Mouse (Mus musculus) hindbrain, embryonic 14.5 days (tissue): ENCODE data around the gene Mt2. TPM values are rescaled to one million over a fixed set of nuclear protein-coding genes. Genes with fewer than 3 reads are reported as not detected.
A peak's percentile ranks its signal among the peaks of the same experiment; 100 is the strongest.

Experiments used
- ATAC-seq: fragments of 200-750 bp; cut with Nextera tagmentation; 2 replicates; pipeline ENCODE4 v1.8.0; 2017; ENCODE audit warnings: moderate number of reproducible peaks, mild to moderate bottlenecking, moderate TSS enrichment, moderate library complexity; ENCODE audit not compliant: low FRiP score
- DNase-seq: peaks from one replicate; pipeline ENCODE4 v3.0.0-alpha.2; 2015; ENCODE audit warnings: low spot score
- H3K27ac ChIP-seq: fragments of 300-500 bp; sonication (generic); 2 replicates; pipeline ENCODE4 v1.5.1; 2014; ENCODE audit warnings: mild to moderate bottlenecking, moderate library complexity
- H3K27me3 ChIP-seq: fragments of 300-500 bp; sonication (generic); 2 replicates; pipeline ENCODE4 v1.6.1; 2014; ENCODE audit warnings: mild to moderate bottlenecking, low read length, mixed read lengths; ENCODE audit not compliant: control insufficient read depth, insufficient read depth
- H3K36me3 ChIP-seq: fragments of 300-500 bp; sonication (generic); replicated peaks from 2 replicates; pipeline ENCODE4 v1.6.1; 2014; ENCODE audit not compliant: control insufficient read depth, insufficient read depth
- H3K4me1 ChIP-seq: fragments of 300-500 bp; sonication (generic); replicated peaks from 2 replicates; pipeline ENCODE4 v1.6.1; 2014; ENCODE audit warnings: antibody characterized with exemption, low read length, mixed read lengths; ENCODE audit not compliant: control insufficient read depth, insufficient read depth
- H3K4me2 ChIP-seq: fragments of 300-500 bp; sonication (generic); replicated peaks from 2 replicates; pipeline ENCODE4 v1.6.1; 2014; ENCODE audit warnings: mild to moderate bottlenecking, moderate library complexity
- H3K4me3 ChIP-seq: fragments of 300-500 bp; sonication (generic); replicated peaks from 2 replicates; pipeline ENCODE4 v1.5.1; 2014; ENCODE audit warnings: mild to moderate bottlenecking, low read length
- H3K9ac ChIP-seq: fragments of 300-500 bp; sonication (generic); 2 replicates; pipeline ENCODE4 v1.6.1; 2014
- H3K9me3 ChIP-seq: fragments of 300-500 bp; sonication (generic); 2 replicates; pipeline ENCODE4 v1.6.1; 2016; ENCODE audit warnings: low read length; ENCODE audit not compliant: control insufficient read depth
- WGBS: fragments of 180-500 bp; shearing (Covaris S2); extraction: QIAGEN DNeasy Blood & Tissue Kit; methylation state at CpG from one replicate; pipeline ENCODE4 v1.1.7; 2014; 5-methylcytosine and 5-hydroxymethylcytosine counted together
- polyA plus RNA-seq: library from polyadenylated mRNA; unstranded; fragments of >200 nt; fragmentation: Nextera tagmentation; extraction: Ambion mirVana; gene quantifications from 2 replicates; pipeline ENCODE4 v1.2.1, GENCODE M21; 2014

Gene Mt2
- polyA plus RNA-seq, 1 experiment from 2014 or later: 16.9 TPM

GRCm38 (mm10) chr8:94179713-94180560, 7.5 kb downstream of the Mt2 start:
- H3K9me3 ChIP-seq: no peaks in the 10 kb centered on the region
- peaks cover 18% of the 10 kb centered on the region for H3K4me1 ChIP-seq
- no peak overlapping the region for H3K27ac ChIP-seq
- H3K4me3 ChIP-seq: peak overlapping the region; percentile 41
- H3K27me3 ChIP-seq: peaks cover 95% of the 10 kb centered on the region
- H3K9ac ChIP-seq: peak overlapping the region; percentile 47; the same call in 1 of the 2 replicates
- 4% methylated on average over 25 of the region's 25 CpGs for WGBS
- H3K36me3 ChIP-seq: no peaks in the 10 kb centered on the region
- peak overlapping the region; percentile 86 for H3K4me2 ChIP-seq
- ATAC-seq: no peak
- no peak for DNase-seq

DNA sequence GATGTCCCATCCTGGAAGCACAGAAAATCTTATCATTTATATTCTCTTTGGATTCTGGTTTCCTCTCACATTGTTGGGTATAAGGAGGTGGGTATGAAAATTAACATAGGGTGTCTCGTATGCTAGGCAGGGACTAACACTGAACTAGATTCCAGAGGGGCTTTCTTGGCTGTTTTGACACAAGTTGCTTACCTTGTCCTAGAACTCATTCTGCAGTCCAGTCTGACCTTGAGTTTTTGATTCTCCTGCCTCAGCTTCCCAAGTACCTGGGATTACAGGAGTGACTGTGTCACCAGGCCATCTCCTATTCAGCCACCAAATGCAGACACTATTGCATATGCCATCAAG, 8.1 kb downstream of the Mt2 start:
- no peak overlapping the region for H3K9ac ChIP-seq
- H3K4me1 ChIP-seq: peaks cover 18% of the 10 kb centered on the region
- DNase-seq (no peak), ATAC-seq (no peak)
- no peak overlapping the region for H3K4me2 ChIP-seq
- 80% methylated on average over 1 of the region's 1 CpGs for WGBS
- no peaks in the 10 kb centered on the region for H3K9me3 ChIP-seq
- H3K27me3 ChIP-seq: peaks cover 95% of the 10 kb centered on the region
- no peak overlapping the region for H3K27ac ChIP-seq
- H3K4me3 ChIP-seq: no peak overlapping the region
- H3K36me3 ChIP-seq: no peaks in the 10 kb centered on the region

- DNase-seq (no peak), ATAC-seq (no peak)
- no peak overlapping the region for H3K9ac ChIP-seq
- H3K4me3 ChIP-seq: no peak overlapping the region; the same call in 1 of the 2 replicates
- H3K27me3 ChIP-seq: peaks cover 95% of the 10 kb centered on the region
- no peaks in the 10 kb centered on the region for H3K36me3 ChIP-seq
- H3K27ac ChIP-seq: no peak overlapping the region
- 72% methylated on average over 13 of the region's 13 CpGs for WGBS
- H3K4me1 ChIP-seq: peaks cover 25% of the 10 kb centered on the region
- H3K9me3 ChIP-seq: no peaks in the 10 kb centered on the region
- H3K4me2 ChIP-seq: peak overlapping the region; percentile 40; the same call in 1 of the 2 replicates
These were observed 9.8 kb downstream of the Mt2 start for GRCm38 (mm10) chr8:94182055-94182929.

- Histone ChIP-seq H3K27ac (no peak overlapping the region), H3K4me2 (peak overlapping the region; percentile 40), H3K9ac (no peak overlapping the region), H3K4me3 (no peak overlapping the region; the same call in 1 of the 2 replicates), H3K36me3 (no peaks in the 10 kb centered on the region), H3K9me3 (no peaks in the 10 kb centered on the region), H3K4me1 (peaks cover 30% of the 10 kb centered on the region), H3K27me3 (peaks cover 95% of the 10 kb centered on the region)
- WGBS: under 1% methylated on average over 16 of the region's 16 CpGs
- ATAC-seq (0 out of 2 replicates have a peak, but pooled peaks have one; percentile 36), DNase-seq (peak; percentile 62)
These were observed 10.7 kb downstream of the Mt2 start for GRCm38 (mm10) chr8:94183117-94183516.

DNA sequence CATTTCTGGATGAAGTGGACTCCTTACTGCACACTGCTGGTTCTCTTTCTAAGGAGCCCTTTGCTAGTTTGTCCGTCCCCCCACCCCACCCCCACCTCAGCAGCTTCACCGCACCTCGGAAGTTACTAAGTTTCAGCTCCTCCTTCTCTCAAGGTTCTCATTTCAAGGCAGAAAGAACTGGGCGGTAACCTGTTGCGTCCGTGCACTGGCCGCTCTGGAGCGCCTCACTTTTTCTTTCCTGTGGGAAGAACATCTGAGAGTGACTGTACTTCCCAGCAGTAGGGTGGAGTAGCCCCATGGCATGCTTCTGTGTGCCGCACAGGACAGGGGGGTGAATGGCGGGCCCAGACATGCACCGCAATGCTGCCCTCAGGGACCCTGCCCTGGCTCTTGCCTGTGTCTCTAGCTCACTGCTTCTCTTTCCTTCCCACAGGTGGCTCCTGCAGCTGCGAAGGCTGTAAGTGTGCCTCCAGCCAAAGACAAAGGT, 11.9 kb downstream of the Mt2 start:
- no peaks in the 10 kb centered on the region for H3K9me3 ChIP-seq
- 24% methylated on average over 12 of the region's 12 CpGs for WGBS
- H3K27me3 ChIP-seq: peaks cover 87% of the 10 kb centered on the region
- DNase-seq (no peak), ATAC-seq (no peak)
- peaks cover 22% of the 10 kb centered on the region for H3K4me1 ChIP-seq
- no peak overlapping the region for H3K27ac ChIP-seq
- H3K4me2 ChIP-seq: no peak overlapping the region
- H3K36me3 ChIP-seq: no peaks in the 10 kb centered on the region
- no peak overlapping the region for H3K4me3 ChIP-seq
- H3K9ac ChIP-seq: no peak overlapping the region

DNA sequence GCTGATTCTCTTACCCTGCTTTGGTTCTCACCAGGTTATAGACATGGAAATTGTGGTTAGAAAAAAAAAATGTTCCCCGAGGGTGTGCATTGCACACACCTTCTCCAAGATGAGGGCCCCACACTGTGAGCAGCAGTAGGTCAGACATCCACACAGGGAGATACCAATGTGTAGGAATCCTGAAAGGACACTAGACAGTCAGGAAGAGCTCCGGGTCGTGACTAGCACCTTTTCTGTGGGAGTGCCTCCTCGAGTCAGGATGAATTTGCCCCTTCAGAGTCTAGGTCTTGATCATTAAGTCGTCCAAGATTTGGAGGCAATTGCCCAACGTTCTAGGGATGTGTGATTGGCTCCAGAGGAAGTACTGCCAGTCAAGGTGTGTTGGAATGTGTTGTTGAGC, 13.3 kb downstream of the Mt2 start:
- no peaks in the 10 kb centered on the region for H3K36me3 ChIP-seq
- peaks cover 16% of the 10 kb centered on the region for H3K4me1 ChIP-seq
- H3K27ac ChIP-seq: no peak overlapping the region
- no peak overlapping the region for H3K9ac ChIP-seq
- ATAC-seq: no peak
- no peak overlapping the region for H3K4me2 ChIP-seq
- H3K9me3 ChIP-seq: no peaks in the 10 kb centered on the region
- H3K4me3 ChIP-seq: no peak overlapping the region
- H3K27me3 ChIP-seq: peaks cover 73% of the 10 kb centered on the region
- WGBS: 76% methylated on average over 6 of the region's 6 CpGs
- DNase-seq: no peak

GRCm38 (mm10) chr8:94186542-94186941, 14.1 kb downstream of the Mt2 start:
- Histone ChIP-seq H3K27ac (no peak overlapping the region), H3K9me3 (no peaks in the 10 kb centered on the region), H3K36me3 (no peaks in the 10 kb centered on the region), H3K4me1 (peaks cover 19% of the 10 kb centered on the region), H3K9ac (no peak overlapping the region), H3K4me3 (no peak overlapping the region), H3K27me3 (peaks cover 69% of the 10 kb centered on the region), H3K4me2 (peak overlapping the region; percentile 30)
- 0 out of 2 replicates have a peak, but pooled peaks have one; percentile 32 for ATAC-seq
- 8% methylated on average over 17 of the region's 17 CpGs for WGBS
- peak; percentile 67 for DNase-seq

GRCm38 (mm10) chr8:94187290-94188002, 15.0 kb downstream of the Mt2 start:
- Histone ChIP-seq H3K4me1 (peaks cover 19% of the 10 kb centered on the region), H3K9me3 (no peaks in the 10 kb centered on the region), H3K27ac (no peak overlapping the region), H3K4me3 (no peak overlapping the region), H3K27me3 (peaks cover 60% of the 10 kb centered on the region), H3K4me2 (no peak overlapping the region), H3K9ac (no peak overlapping the region), H3K36me3 (no peaks in the 10 kb centered on the region)
- no peak for DNase-seq
- 30% methylated on average over 21 of the region's 21 CpGs for WGBS
- no peak for ATAC-seq
